Mouse (Mus musculus) inflammation-experienced regulatory T-cells, adult 6 months (primary cell): ENCODE results near the gene Dnajc28. TPM values are rescaled to one million over a fixed set of nuclear protein-coding genes. Genes with fewer than 3 reads are reported as not detected.

Experiments used
- ATAC-seq: one replicate; pipeline ENCODE4 v1.8.0; 2017
- polyA plus RNA-seq, 3 experiments: library from polyadenylated mRNA; unstranded; fragments of 100-300 nt; shearing (Covaris generic); gene quantifications; one replicate each; pipeline ENCODE4 v1.2.1; 2017

Gene Dnajc28
- polyA plus RNA-seq, 3 experiments from 2014 or later: 0.56 to 0.62 (median 0.62) TPM

GRCm38 (mm10) chr16:91587730-91588453 is 30.9 kb downstream of the Dnajc28 start:
- no peak for ATAC-seq

GRCm38 (mm10) chr16:91586244-91586643 is 32.6 kb downstream of the Dnajc28 start:
- no peak for ATAC-seq

GRCm38 (mm10) chr16:91585617-91586016 is 33.2 kb downstream of the Dnajc28 start:
- ATAC-seq: no peak

- ATAC-seq: no peak
These were observed 36.5 kb downstream of the Dnajc28 start for GRCm38 (mm10) chr16:91582307-91582706.

- no peak for ATAC-seq
These were observed 39.7 kb downstream of the Dnajc28 start for GRCm38 (mm10) chr16:91578980-91579720.

GRCm38 (mm10) chr16:91575151-91575550 is 43.7 kb downstream of the Dnajc28 start:
- ATAC-seq: no peak

- no peak for ATAC-seq
These were observed 47.7 kb downstream of the Dnajc28 start for GRCm38 (mm10) chr16:91571105-91571504.

GRCm38 (mm10) chr16:91568960-91569359 is 49.9 kb downstream of the Dnajc28 start:
- no peak for ATAC-seq

- no peak for ATAC-seq
These were observed 52.8 kb downstream of the Dnajc28 start for GRCm38 (mm10) chr16:91566002-91566401.

GRCm38 (mm10) chr16:91565292-91565951 is 53.4 kb downstream of the Dnajc28 start:
- no peak for ATAC-seq

- ATAC-seq: no peak
These were observed 54.1 kb downstream of the Dnajc28 start for GRCm38 (mm10) chr16:91564580-91565291.

Other genes with a start within 250 kb of the Dnajc28 start
- gene Ifnar2, start 246.2 kb downstream of the Dnajc28 start, polyA plus RNA-seq: 10 to 100 TPM; 44.5 to 50.8 (median 46.5) TPM
- 1 to 10 TPM in 1 of 3 experiments, not detected in 2; 2.6 TPM for gene Gm21970, start 227.3 kb downstream of the Dnajc28 start, polyA plus RNA-seq
- 100 to 1,000 TPM in 2 of 3 experiments, 10 to 100 TPM in 1; 95.7 to 124 (median 113) TPM for gene Il10rb, start 212.9 kb downstream of the Dnajc28 start, polyA plus RNA-seq
- 10 to 100 TPM; 61.2 to 75.3 (median 62.6) TPM for gene Ifnar1, start 133.8 kb downstream of the Dnajc28 start, polyA plus RNA-seq
- 10 to 100 TPM in 2 of 3 experiments, 1 to 10 TPM in 1; 3.4 to 30.9 (median 14.7) TPM for gene Ifngr2, start 72.0 kb downstream of the Dnajc28 start, polyA plus RNA-seq
- gene Tmem50b, start 21.2 kb downstream of the Dnajc28 start, polyA plus RNA-seq: 10 to 100 TPM; 28.2 to 36.1 (median 34.2) TPM
- gene Gart, start 27.9 kb upstream of the Dnajc28 start, polyA plus RNA-seq: 10 to 100 TPM; 49.5 to 76.2 (median 64.5) TPM
- gene Son, start 28.5 kb upstream of the Dnajc28 start, polyA plus RNA-seq: 100 to 1,000 TPM; 128 to 236 (median 180) TPM
- gene Donson, start 69.7 kb upstream of the Dnajc28 start, polyA plus RNA-seq: 10 to 100 TPM; 16.4 to 30.5 (median 17.6) TPM
- gene Cryzl1, start 109.9 kb upstream of the Dnajc28 start, polyA plus RNA-seq: 10 to 100 TPM; 66.2 to 89.2 (median 79.6) TPM
- gene Itsn1, start 110.3 kb upstream of the Dnajc28 start, polyA plus RNA-seq: 1 to 10 TPM in 2 of 3 experiments, under 1 TPM in 1; 0.74 to 4.1 (median 3.9) TPM